Mouse (Mus musculus): Measurements from ENCODE around the gene Pomgnt2. TPM values are rescaled to one million over a fixed set of nuclear protein-coding genes. Genes with fewer than 3 reads are reported as not detected.

Gene Pomgnt2
- total RNA-seq, 2 experiments from 2014 or later, result 4.6 to 6.7 TPM

Other genes with a start within 250 kb of the Pomgnt2 start
- gene Zfp651, start 237.8 kb downstream of the Pomgnt2 start, total RNA-seq (2015), result 0.05 and 0.62 TPM in 2 replicates
- gene Zfp651, start 237.8 kb downstream of the Pomgnt2 start, total RNA-seq (2017), result 0.24 TPM in 1 of 2 replicates, not detected in the other
- not detected in 2 replicates for gene Klhl40, start 219.5 kb downstream of the Pomgnt2 start, total RNA-seq (2015)
- gene Klhl40, start 219.5 kb downstream of the Pomgnt2 start, total RNA-seq (2017), result 0.17 TPM in 1 of 2 replicates, not detected in the other
- gene Hhatl, start 204.6 kb downstream of the Pomgnt2 start, total RNA-seq (2015), result not detected in 2 replicates
- not detected in 2 replicates for gene Hhatl, start 204.6 kb downstream of the Pomgnt2 start, total RNA-seq (2017)
- 0.42 TPM in 1 of 2 replicates, not detected in the other for gene Ccdc13, start 157.6 kb downstream of the Pomgnt2 start, total RNA-seq (2015)
- gene Ccdc13, start 157.6 kb downstream of the Pomgnt2 start, total RNA-seq (2017), result not detected in 2 replicates
- gene Higd1a, start 138.7 kb downstream of the Pomgnt2 start, total RNA-seq (2015), result 89.9 and 101 TPM in 2 replicates
- 14.1 and 21.7 TPM in 2 replicates for gene Higd1a, start 138.7 kb downstream of the Pomgnt2 start, total RNA-seq (2017)
- not detected in 2 replicates for gene Ackr2, start 98.8 kb downstream of the Pomgnt2 start, total RNA-seq (2015)
- not detected in 2 replicates for gene Ackr2, start 98.8 kb downstream of the Pomgnt2 start, total RNA-seq (2017)
- gene Cyp8b1, start 80.8 kb downstream of the Pomgnt2 start, total RNA-seq (2015), result not detected in 2 replicates
- not detected in 2 replicates for gene Cyp8b1, start 80.8 kb downstream of the Pomgnt2 start, total RNA-seq (2017)
- gene Fam198a, start 46.1 kb downstream of the Pomgnt2 start, total RNA-seq (2015), result 0.25 TPM in 1 of 2 replicates, not detected in the other
- gene Fam198a, start 46.1 kb downstream of the Pomgnt2 start, total RNA-seq (2017), result 0.17 and 0.30 TPM in 2 replicates
- 16.5 and 19.7 TPM in 2 replicates for gene Snrk, start 120.2 kb upstream of the Pomgnt2 start, total RNA-seq (2015)
- 19.7 and 22.9 TPM in 2 replicates for gene Snrk, start 120.2 kb upstream of the Pomgnt2 start, total RNA-seq (2017)